Mouse (Mus musculus) ES-Bruce4 (cell line): ENCODE measurements around the gene Fdx1.

Experiments
- CTCF ChIP-seq: IDR thresholded peaks from one replicate; pipeline ENCODE4 v1.8.1; 2011; ENCODE audit warnings: low read depth, low read length
- POLR2A ChIP-seq: IDR thresholded peaks from one replicate; pipeline ENCODE4 v1.8.1; 2011; ENCODE audit warnings: low read length; ENCODE audit not compliant: insufficient read depth

DNA sequence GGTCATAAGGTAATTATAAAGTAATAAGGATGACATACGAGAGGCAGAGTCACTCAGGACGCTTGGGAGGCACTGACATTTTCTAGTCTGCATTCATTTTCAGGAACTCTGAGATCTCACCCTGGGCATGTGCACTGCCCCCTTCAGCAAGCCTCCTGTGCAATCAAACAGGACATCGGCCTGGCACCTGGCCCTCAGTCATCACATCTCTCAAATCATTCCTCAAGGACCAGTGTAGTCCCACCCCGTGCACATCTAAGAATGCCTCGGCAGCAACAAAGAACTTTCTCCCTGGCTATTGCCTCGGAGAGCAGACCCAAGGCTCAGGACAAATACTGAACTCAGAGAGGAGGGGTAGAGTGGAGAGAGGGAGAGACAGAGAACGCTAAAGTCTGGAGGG lies 34.7 kb downstream of the Fdx1 start:
- TF ChIP-seq CTCF, result no peak
- no peak for TF ChIP-seq POLR2A
